Mouse (Mus musculus): ENCODE results near the gene Add3. TPM values are rescaled to one million over a fixed set of nuclear protein-coding genes. Genes with fewer than 3 reads are reported as not detected.

Gene Add3
- polyA plus RNA-seq, 1 experiment from 2014 or later: 120 TPM

DNA sequence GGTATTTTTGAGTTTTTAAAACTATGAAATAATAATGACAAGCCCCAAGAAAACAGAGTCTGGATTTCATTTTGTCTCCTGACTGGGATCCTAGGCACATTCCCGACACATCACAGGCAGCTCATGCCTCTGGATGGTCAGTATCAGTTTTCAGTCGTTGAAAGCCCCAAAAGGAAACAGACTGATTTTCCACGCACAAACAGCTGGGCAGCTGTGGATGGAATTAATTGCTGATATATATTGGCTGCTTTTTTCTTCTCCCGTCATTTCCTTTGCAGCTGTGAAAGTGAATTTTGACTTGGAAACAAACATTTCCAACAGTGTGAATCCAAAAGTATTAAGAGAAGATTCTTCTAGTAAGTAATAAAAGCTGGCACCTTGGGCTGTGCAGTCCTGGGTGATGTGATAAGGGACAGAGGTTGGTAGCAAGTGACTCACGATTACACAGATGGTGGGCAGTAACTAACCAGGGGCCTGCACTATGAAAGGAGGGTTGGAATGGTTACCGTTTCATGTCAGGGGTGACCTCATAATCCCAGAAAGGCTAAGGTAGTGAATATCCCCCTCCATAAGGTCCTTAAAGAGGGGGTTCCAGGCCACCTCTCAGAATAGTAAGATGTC lies 51.7 kb downstream of the Add3 start:
- Histone ChIP-seq H3K4me3 (ENCODE audit: low read depth, low read length) (no peak overlapping the region), H3K4me2 (ENCODE audit: low read length) (no peak overlapping the region), H3K27me3 (replicated peaks; ENCODE audit: control insufficient read depth, insufficient read depth, low read length) (no peaks in the 10 kb centered on the region), H3K36me3 (ENCODE audit: control insufficient read depth, insufficient read depth, low read length) (0 out of 2 replicates have a peak, but pooled peaks cover 7% of the 10 kb centered on the region), H3K4me1 (replicated peaks; ENCODE audit: control insufficient read depth, insufficient read depth, low read length) (peaks cover 6% of the 10 kb centered on the region), H3K9me3 (ENCODE audit: control insufficient read depth, low read length) (no peaks in the 10 kb centered on the region), H3K9ac (ENCODE audit: low read length) (no peak overlapping the region), H3K27ac (ENCODE audit: low read depth) (no peak overlapping the region)
- 53% methylated on average over 6 of the region's 6 CpGs for WGBS
- DNase-seq (ENCODE audit: low spot score) (no peak), ATAC-seq (replicated peaks; ENCODE audit: low FRiP score, low TSS enrichment, low read depth) (no peak)

- ATAC-seq (replicated peaks; ENCODE audit: low FRiP score, low TSS enrichment, low read depth): no peak
- Histone ChIP-seq H3K9me3 (ENCODE audit: control insufficient read depth, low read length) (no peaks in the 10 kb centered on the region), H3K9ac (ENCODE audit: low read length) (no peak overlapping the region), H3K36me3 (ENCODE audit: control insufficient read depth, insufficient read depth, low read length) (0 out of 2 replicates have a peak, but pooled peaks cover 7% of the 10 kb centered on the region), H3K27ac (ENCODE audit: low read depth) (no peak overlapping the region), H3K4me2 (ENCODE audit: low read length) (no peak overlapping the region), H3K27me3 (replicated peaks; ENCODE audit: control insufficient read depth, insufficient read depth, low read length) (no peaks in the 10 kb centered on the region), H3K4me1 (replicated peaks; ENCODE audit: control insufficient read depth, insufficient read depth, low read length) (peaks cover 5% of the 10 kb centered on the region), H3K4me3 (ENCODE audit: low read depth, low read length) (no peak overlapping the region)
- WGBS: 83% methylated on average over 2 of the region's 2 CpGs
- DNase-seq (ENCODE audit: low spot score): no peak
Observed at GRCm38 (mm10) chr19:53193190-53193589, 52.9 kb downstream of the Add3 start.

DNA sequence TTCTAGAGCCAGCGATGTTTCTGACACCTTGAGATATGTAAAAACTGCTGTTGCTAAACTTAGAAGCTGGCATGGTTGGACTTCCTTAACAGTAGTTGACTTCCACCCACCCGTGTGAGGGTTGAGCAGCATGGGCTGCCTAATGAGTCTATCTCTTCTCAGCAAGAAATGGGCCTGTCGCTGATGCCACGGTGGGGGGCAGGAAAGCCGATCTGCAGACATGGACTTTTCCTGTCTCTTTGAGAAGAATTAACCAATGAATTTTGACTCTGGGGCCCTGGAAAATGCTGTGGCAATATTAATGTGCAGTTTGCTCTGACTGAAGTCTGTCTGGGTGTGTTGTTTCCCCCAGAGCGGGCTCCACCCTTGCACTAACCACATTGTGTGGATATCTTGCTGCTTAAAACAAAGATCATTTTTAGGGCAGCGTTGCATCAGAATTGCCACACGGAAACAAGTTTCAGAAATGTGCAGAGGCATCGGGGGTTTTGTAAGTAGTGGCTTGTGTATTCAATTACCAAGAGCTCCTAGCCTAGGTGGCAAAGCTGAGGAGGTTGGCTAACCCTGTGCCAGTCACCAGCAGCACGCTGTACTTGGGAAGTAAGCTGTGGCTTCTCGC lies 53.8 kb downstream of the Add3 start:
- Histone ChIP-seq H3K4me3 (ENCODE audit: low read depth, low read length) (no peak overlapping the region), H3K9ac (ENCODE audit: low read length) (no peak overlapping the region), H3K27me3 (replicated peaks; ENCODE audit: control insufficient read depth, insufficient read depth, low read length) (no peaks in the 10 kb centered on the region), H3K4me2 (ENCODE audit: low read length) (no peak overlapping the region), H3K4me1 (replicated peaks; ENCODE audit: control insufficient read depth, insufficient read depth, low read length) (peaks cover 4% of the 10 kb centered on the region), H3K27ac (ENCODE audit: low read depth) (no peak overlapping the region), H3K9me3 (ENCODE audit: control insufficient read depth, low read length) (no peaks in the 10 kb centered on the region), H3K36me3 (ENCODE audit: control insufficient read depth, insufficient read depth, low read length) (0 out of 2 replicates have a peak, but pooled peaks cover 7% of the 10 kb centered on the region)
- no peak for ATAC-seq (replicated peaks; ENCODE audit: low FRiP score, low TSS enrichment, low read depth)
- DNase-seq (ENCODE audit: low spot score): no peak
- WGBS: 70% methylated on average over 11 of the region's 11 CpGs

DNA sequence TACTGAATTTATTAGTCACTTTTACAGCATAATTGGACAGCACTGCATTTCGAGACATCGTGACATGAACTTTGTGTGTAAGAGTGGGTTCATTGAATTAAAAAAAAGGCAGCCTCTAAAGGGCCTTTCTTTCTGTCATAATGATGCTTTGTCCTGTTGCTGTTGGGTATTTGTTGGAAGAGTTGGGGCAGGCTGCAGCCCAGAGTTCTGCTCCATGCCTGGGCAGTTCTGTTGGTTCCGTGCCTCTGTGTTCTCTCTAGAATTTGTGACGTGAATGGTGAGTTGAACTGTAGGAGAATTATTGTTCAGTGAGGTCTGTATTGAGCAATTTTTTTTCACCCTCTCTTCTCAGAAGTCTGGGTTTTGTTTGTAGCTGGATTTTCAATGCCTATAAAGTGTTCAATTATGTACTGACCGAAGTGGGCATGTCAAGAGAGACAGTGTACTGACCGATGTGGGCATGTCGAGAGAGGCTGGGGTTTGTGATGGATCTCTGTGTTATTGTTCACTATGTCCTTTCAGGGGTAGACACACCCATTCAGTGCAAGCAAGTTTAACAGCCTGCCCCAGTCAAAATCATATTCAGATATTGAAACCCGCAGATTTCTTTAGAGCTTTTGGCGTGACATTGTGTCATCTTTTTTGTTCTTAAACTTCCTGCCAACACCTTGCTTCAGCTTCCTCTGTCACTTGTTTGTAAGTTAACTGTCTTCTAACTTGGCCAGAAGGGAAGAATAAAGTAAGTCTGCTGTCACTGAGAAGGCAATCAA lies 54.7 kb downstream of the Add3 start:
- DNase-seq (ENCODE audit: low spot score) (no peak), ATAC-seq (replicated peaks; ENCODE audit: low FRiP score, low TSS enrichment, low read depth) (no peak)
- H3K4me2 ChIP-seq (ENCODE audit: low read length): no peak overlapping the region
- H3K4me3 ChIP-seq (ENCODE audit: low read depth, low read length): no peak overlapping the region
- 0 out of 2 replicates have a peak, but pooled peaks cover 2% of the 10 kb centered on the region for H3K36me3 ChIP-seq (ENCODE audit: control insufficient read depth, insufficient read depth, low read length)
- H3K9ac ChIP-seq (ENCODE audit: low read length): no peak overlapping the region
- H3K4me1 ChIP-seq (replicated peaks; ENCODE audit: control insufficient read depth, insufficient read depth, low read length): peaks cover 4% of the 10 kb centered on the region
- no peaks in the 10 kb centered on the region for H3K27me3 ChIP-seq (replicated peaks; ENCODE audit: control insufficient read depth, insufficient read depth, low read length)
- no peak overlapping the region for H3K27ac ChIP-seq (ENCODE audit: low read depth)
- no peaks in the 10 kb centered on the region for H3K9me3 ChIP-seq (ENCODE audit: control insufficient read depth, low read length)
- 77% methylated on average over 9 of the region's 9 CpGs for WGBS

GRCm38 (mm10) chr19:53196961-53197360 lies 56.7 kb downstream of the Add3 start:
- H3K27me3 ChIP-seq (replicated peaks; ENCODE audit: control insufficient read depth, insufficient read depth, low read length): no peaks in the 10 kb centered on the region
- H3K36me3 ChIP-seq (ENCODE audit: control insufficient read depth, insufficient read depth, low read length): no peaks in the 10 kb centered on the region
- no peak overlapping the region for H3K4me2 ChIP-seq (ENCODE audit: low read length)
- no peak for ATAC-seq (replicated peaks; ENCODE audit: low FRiP score, low TSS enrichment, low read depth)
- no peaks in the 10 kb centered on the region for H3K9me3 ChIP-seq (ENCODE audit: control insufficient read depth, low read length)
- no peak overlapping the region for H3K4me3 ChIP-seq (ENCODE audit: low read depth, low read length)
- WGBS: 94% methylated on average over 10 of the region's 10 CpGs
- H3K27ac ChIP-seq (ENCODE audit: low read depth): no peak overlapping the region
- no peak for DNase-seq (ENCODE audit: low spot score)
- no peak overlapping the region for H3K9ac ChIP-seq (ENCODE audit: low read length)
- peaks cover 2% of the 10 kb centered on the region for H3K4me1 ChIP-seq (replicated peaks; ENCODE audit: control insufficient read depth, insufficient read depth, low read length)

GRCm38 (mm10) chr19:53197766-53198165 lies 57.5 kb downstream of the Add3 start:
- H3K9me3 ChIP-seq (ENCODE audit: control insufficient read depth, low read length): no peaks in the 10 kb centered on the region
- H3K27ac ChIP-seq (ENCODE audit: low read depth): no peak overlapping the region
- no peaks in the 10 kb centered on the region for H3K27me3 ChIP-seq (replicated peaks; ENCODE audit: control insufficient read depth, insufficient read depth, low read length)
- WGBS: 81% methylated on average over 7 of the region's 7 CpGs
- no peak overlapping the region for H3K4me3 ChIP-seq (ENCODE audit: low read depth, low read length)
- H3K36me3 ChIP-seq (ENCODE audit: control insufficient read depth, insufficient read depth, low read length): no peaks in the 10 kb centered on the region
- H3K4me2 ChIP-seq (ENCODE audit: low read length): no peak overlapping the region
- DNase-seq (ENCODE audit: low spot score) (no peak), ATAC-seq (replicated peaks; ENCODE audit: low FRiP score, low TSS enrichment, low read depth) (no peak)
- no peak overlapping the region for H3K9ac ChIP-seq (ENCODE audit: low read length)
- H3K4me1 ChIP-seq (replicated peaks; ENCODE audit: control insufficient read depth, insufficient read depth, low read length): no peaks in the 10 kb centered on the region; the same call in none of the 2 replicates

- no peak for DNase-seq (ENCODE audit: low spot score)
- 78% methylated on average over 17 of the region's 17 CpGs for WGBS
- no peak overlapping the region for H3K4me3 ChIP-seq (ENCODE audit: low read depth, low read length)
Observed at GRCm38 (mm10) chr19:53198706-53199572, 58.7 kb downstream of the Add3 start.

GRCm38 (mm10) chr19:53199711-53200110 lies 59.5 kb downstream of the Add3 start:
- Histone ChIP-seq H3K27ac (ENCODE audit: low read depth) (no peak overlapping the region), H3K9me3 (ENCODE audit: control insufficient read depth, low read length) (no peaks in the 10 kb centered on the region), H3K4me1 (replicated peaks; ENCODE audit: control insufficient read depth, insufficient read depth, low read length) (no peaks in the 10 kb centered on the region), H3K9ac (ENCODE audit: low read length) (no peak overlapping the region), H3K36me3 (ENCODE audit: control insufficient read depth, insufficient read depth, low read length) (no peaks in the 10 kb centered on the region), H3K4me2 (ENCODE audit: low read length) (no peak overlapping the region), H3K27me3 (replicated peaks; ENCODE audit: control insufficient read depth, insufficient read depth, low read length) (no peaks in the 10 kb centered on the region), H3K4me3 (ENCODE audit: low read depth, low read length) (no peak overlapping the region)
- WGBS: 90% methylated on average over 9 of the region's 9 CpGs
- DNase-seq (ENCODE audit: low spot score): no peak
- no peak for ATAC-seq (replicated peaks; ENCODE audit: low FRiP score, low TSS enrichment, low read depth)

More at GRCm38 (mm10) chr19:53198706-53199572, 58.7 kb downstream of the Add3 start:
- no peaks in the 10 kb centered on the region for H3K9me3 ChIP-seq (ENCODE audit: control insufficient read depth, low read length)
- no peak for ATAC-seq (replicated peaks; ENCODE audit: low FRiP score, low TSS enrichment, low read depth)
- no peak overlapping the region for H3K9ac ChIP-seq (ENCODE audit: low read length)
- no peaks in the 10 kb centered on the region for H3K27me3 ChIP-seq (replicated peaks; ENCODE audit: control insufficient read depth, insufficient read depth, low read length)
- H3K4me1 ChIP-seq (replicated peaks; ENCODE audit: control insufficient read depth, insufficient read depth, low read length): no peaks in the 10 kb centered on the region; the same call in none of the 2 replicates
- H3K4me2 ChIP-seq (ENCODE audit: low read length): no peak overlapping the region
- H3K27ac ChIP-seq (ENCODE audit: low read depth): no peak overlapping the region; the same call in 1 of the 2 replicates
- H3K36me3 ChIP-seq (ENCODE audit: control insufficient read depth, insufficient read depth, low read length): no peaks in the 10 kb centered on the region
